Mouse (Mus musculus): ENCODE data around the gene Msl1. TPM values are rescaled to one million over a fixed set of nuclear protein-coding genes. Genes with fewer than 3 reads are reported as not detected.
A peak's percentile ranks its signal among the peaks of the same experiment; 100 is the strongest.

The Msl1 gene
- polyA plus RNA-seq, 1 experiment from 2014 or later = 11.3 TPM

- ATAC-seq (ENCODE audit: low FRiP score, low TSS enrichment) = peak; percentile 84
- Histone ChIP-seq H3K36me3 (ENCODE audit: control insufficient read depth, insufficient read depth, low read length) (peaks cover 22% of the 10 kb centered on the region; the same call in 1 of the 2 replicates), H3K4me3 (ENCODE audit: low read depth, low read length) (peak overlapping the region; percentile 59), H3K27me3 (ENCODE audit: control insufficient read depth, insufficient read depth, low read length) (no peaks in the 10 kb centered on the region), H3K9ac (ENCODE audit: low read length) (peak overlapping the region; percentile 82), H3K27ac (replicated peaks) (peak overlapping the region; percentile 95), H3K9me3 (ENCODE audit: control insufficient read depth, low read length) (no peaks in the 10 kb centered on the region), H3K4me2 (replicated peaks; ENCODE audit: low read depth) (peak overlapping the region; percentile 67), H3K4me1 (replicated peaks; ENCODE audit: control insufficient read depth, insufficient read depth) (peaks cover 16% of the 10 kb centered on the region)
- DNase-seq (ENCODE audit: low spot score) = peak; percentile 100
- TF ChIP-seq CTCF (IDR thresholded peaks at IDR 0.05; ENCODE audit: low read depth) (peak; percentile 38), EP300 (optimal IDR thresholded peaks at IDR 0.05) (peak; percentile 64)
- 2% methylated on average over 37 of the region's 37 CpGs for WGBS
These were observed 21.6 kb upstream of the Msl1 start for GRCm38 (mm10) chr11:98773635-98774295.

DNA sequence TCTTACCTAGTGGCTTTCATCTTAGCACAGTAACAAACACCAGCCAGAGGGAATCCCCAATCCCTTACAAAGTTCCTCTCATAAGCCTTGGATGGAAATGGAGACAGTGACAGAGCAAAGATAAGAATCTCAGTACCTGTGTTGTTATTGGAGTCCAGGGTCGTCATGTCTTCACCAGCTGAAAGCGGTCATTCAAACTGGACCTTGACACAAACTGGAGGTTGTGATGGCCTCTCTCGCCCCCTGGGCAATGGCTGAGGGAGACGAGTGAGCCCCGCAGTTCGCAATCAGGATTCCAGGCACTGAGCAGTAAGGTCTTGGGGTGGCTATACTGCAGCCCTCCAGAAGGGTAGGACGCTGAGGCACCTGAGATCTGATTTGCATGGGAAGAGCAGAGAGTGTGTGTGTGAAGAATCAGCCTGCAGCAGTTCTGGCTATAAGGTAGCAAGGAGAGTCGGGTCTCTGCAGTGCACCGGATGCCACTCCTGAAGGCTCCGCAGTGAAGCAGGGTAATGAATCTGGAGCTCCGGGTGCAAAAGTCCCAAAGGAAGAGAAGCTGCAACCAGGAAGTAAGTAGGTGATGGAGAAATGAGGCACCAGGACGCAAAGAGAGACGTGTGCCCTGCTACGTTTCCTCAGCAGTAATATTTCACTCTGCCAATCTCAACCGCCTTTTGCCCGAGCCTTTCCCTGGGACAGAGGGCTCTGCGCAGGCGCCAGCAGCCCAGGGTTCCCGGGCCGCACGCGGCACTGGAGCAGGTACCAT is 20.6 kb upstream of the Msl1 start, which contains the start of gene Nr1d1:
Gene Nr1d1, minus strand, starts transcription at position 752 of the 766 bp plus-strand sequence.
- under 1% methylated on average over 22 of the region's 22 CpGs for WGBS

DNA sequence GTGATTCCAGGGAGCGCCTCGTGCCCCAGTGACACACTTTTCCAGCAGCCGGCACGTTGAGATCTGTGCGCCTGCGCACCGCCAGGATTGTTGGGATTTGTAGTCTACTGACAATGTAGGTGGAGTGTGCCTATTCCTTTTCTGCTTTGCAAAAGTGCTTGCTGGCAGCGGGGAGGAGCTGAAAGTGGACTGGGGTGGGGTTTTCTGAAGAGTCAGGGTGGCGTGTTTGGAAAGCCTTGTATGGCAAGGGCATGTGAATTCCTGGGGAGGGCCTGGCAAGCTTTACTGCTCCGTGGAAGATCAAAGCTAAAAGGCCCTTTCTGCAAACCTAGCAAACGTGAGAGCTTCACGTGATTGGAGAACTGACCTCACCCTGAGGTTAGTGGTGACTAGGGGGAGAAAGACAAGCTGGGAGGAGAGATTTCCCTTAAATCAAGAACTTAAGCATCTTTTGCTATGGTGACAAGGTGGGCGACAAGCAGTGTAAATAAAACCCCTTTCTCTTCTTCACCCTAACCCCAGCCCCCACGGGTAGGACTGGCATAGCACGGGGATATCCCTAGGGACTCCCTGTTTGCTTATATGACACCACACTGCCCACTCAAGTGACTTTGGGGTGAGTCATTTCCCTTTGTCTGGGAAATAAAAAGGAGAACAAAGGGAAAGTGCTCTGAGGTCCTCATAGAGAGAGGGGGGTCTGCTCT is 19.8 kb upstream of the Msl1 start:
- peak overlapping the region; percentile 67 for H3K4me2 ChIP-seq (replicated peaks; ENCODE audit: low read depth)
- peak overlapping the region; percentile 95 for H3K27ac ChIP-seq (replicated peaks)
- peak overlapping the region; percentile 39 for H3K9ac ChIP-seq (ENCODE audit: low read length)
- peak; percentile 99 for DNase-seq (ENCODE audit: low spot score)
- H3K4me1 ChIP-seq (replicated peaks; ENCODE audit: control insufficient read depth, insufficient read depth) = peaks cover 16% of the 10 kb centered on the region
- peak; percentile 27 for TF ChIP-seq CTCF (IDR thresholded peaks at IDR 0.05; ENCODE audit: low read depth)
- TF ChIP-seq EP300 (optimal IDR thresholded peaks at IDR 0.05) = no peak
- H3K36me3 ChIP-seq (ENCODE audit: control insufficient read depth, insufficient read depth, low read length) = peaks cover 9% of the 10 kb centered on the region; the same call in 1 of the 2 replicates
- under 1% methylated on average over 15 of the region's 15 CpGs for WGBS
- H3K9me3 ChIP-seq (ENCODE audit: control insufficient read depth, low read length) = no peaks in the 10 kb centered on the region
- H3K4me3 ChIP-seq (ENCODE audit: low read depth, low read length) = peak overlapping the region; percentile 59; the same call in 1 of the 2 replicates
- no peaks in the 10 kb centered on the region for H3K27me3 ChIP-seq (ENCODE audit: control insufficient read depth, insufficient read depth, low read length)
- peak; percentile 76 for ATAC-seq (ENCODE audit: low FRiP score, low TSS enrichment)

More for the DNA sequence above, 20.6 kb upstream of the Msl1 start, which contains the start of gene Nr1d1:
- H3K9me3 ChIP-seq (ENCODE audit: control insufficient read depth, low read length) = no peaks in the 10 kb centered on the region
- H3K4me3 ChIP-seq (ENCODE audit: low read depth, low read length) = peak within 1 kb of the TSS; percentile 59
- DNase-seq (ENCODE audit: low spot score) (no peak), ATAC-seq (ENCODE audit: low FRiP score, low TSS enrichment) (no peak)
- TF ChIP-seq EP300 (optimal IDR thresholded peaks at IDR 0.05) = no peak
- no peak for TF ChIP-seq CTCF (IDR thresholded peaks at IDR 0.05; ENCODE audit: low read depth)
- peak within 1 kb of the TSS; percentile 82 for H3K9ac ChIP-seq (ENCODE audit: low read length)
- H3K27me3 ChIP-seq (ENCODE audit: control insufficient read depth, insufficient read depth, low read length) = no peaks in the 10 kb centered on the region
- peaks cover 14% of the 10 kb centered on the region; the same call in 1 of the 2 replicates for H3K36me3 ChIP-seq (ENCODE audit: control insufficient read depth, insufficient read depth, low read length)
- H3K4me2 ChIP-seq (replicated peaks; ENCODE audit: low read depth) = peak within 1 kb of the TSS; percentile 67
- peaks cover 16% of the 10 kb centered on the region for H3K4me1 ChIP-seq (replicated peaks; ENCODE audit: control insufficient read depth, insufficient read depth)
- H3K27ac ChIP-seq (replicated peaks) = peak within 1 kb of the TSS; percentile 95

GRCm38 (mm10) chr11:98776052-98776764 is 19.1 kb upstream of the Msl1 start:
- peaks cover 16% of the 10 kb centered on the region for H3K4me1 ChIP-seq (replicated peaks; ENCODE audit: control insufficient read depth, insufficient read depth)
- peaks cover 4% of the 10 kb centered on the region; the same call in 1 of the 2 replicates for H3K36me3 ChIP-seq (ENCODE audit: control insufficient read depth, insufficient read depth, low read length)
- peak overlapping the region; percentile 95 for H3K27ac ChIP-seq (replicated peaks)
- no peaks in the 10 kb centered on the region for H3K9me3 ChIP-seq (ENCODE audit: control insufficient read depth, low read length)
- H3K27me3 ChIP-seq (ENCODE audit: control insufficient read depth, insufficient read depth, low read length) = no peaks in the 10 kb centered on the region
- peak; percentile 19 for DNase-seq (ENCODE audit: low spot score)
- peak overlapping the region; percentile 43; the same call in 1 of the 2 replicates for H3K9ac ChIP-seq (ENCODE audit: low read length)
- WGBS = 34% methylated on average over 12 of the region's 12 CpGs
- TF ChIP-seq CTCF (IDR thresholded peaks at IDR 0.05; ENCODE audit: low read depth) (no peak), EP300 (optimal IDR thresholded peaks at IDR 0.05) (no peak)
- ATAC-seq (ENCODE audit: low FRiP score, low TSS enrichment) = no peak
- H3K4me2 ChIP-seq (replicated peaks; ENCODE audit: low read depth) = peak overlapping the region; percentile 67; the same call in 1 of the 2 replicates
- no peak overlapping the region for H3K4me3 ChIP-seq (ENCODE audit: low read depth, low read length)

All from stomach, postnatal 0 days (tissue).